Mouse (Mus musculus) heart, postnatal 0 days (tissue): ENCODE data around the gene Blzf1.
A peak's percentile ranks its signal among the peaks of the same experiment; 100 is the strongest.

ENCODE experiments used
- CTCF ChIP-seq: IDR thresholded peaks from 2 replicates; pipeline ENCODE4 v1.5.1; 2016; ENCODE audit warnings: antibody characterized with exemption, control low read depth, low read depth
- EP300 ChIP-seq: IDR thresholded peaks from 2 replicates; pipeline ENCODE4 v1.6.1; 2016; ENCODE audit warnings: antibody characterized with exemption, low read depth

- TF ChIP-seq CTCF: peak; percentile 98
- TF ChIP-seq EP300: no peak
These were observed 9.4 kb upstream of the Blzf1 start for GRCm38 (mm10) chr1:164316697-164317096.
